Mouse (Mus musculus) midbrain, postnatal 0 days (tissue): ENCODE measurements at regions not wholly inside any gene's neighbourhood (a gene's known extent, or its start where the extent isn't known, plus 50 kb on each side); places are given as distances from the start of the nearest gene placed in this dataset.
A peak's percentile ranks its signal among the peaks of the same experiment; 100 is the strongest.

ENCODE experiments used
- ATAC-seq: fragments of 200-750 bp; cut with Nextera tagmentation; 2 replicates; pipeline ENCODE4 v1.8.0; 2017; ENCODE audit warnings: moderate number of reproducible peaks, mild to moderate bottlenecking, moderate TSS enrichment, moderate library complexity; ENCODE audit not compliant: low FRiP score
- DNase-seq: peaks from one replicate; pipeline ENCODE4 v3.0.0-alpha.2; 2015; ENCODE audit warnings: low spot score
- H3K27ac ChIP-seq: fragments of 300-500 bp; sonication (generic); 2 replicates; pipeline ENCODE4 v1.5.1; 2014; ENCODE audit warnings: low read depth, mild to moderate bottlenecking, low read length, mixed read lengths
- H3K27me3 ChIP-seq: fragments of 300-500 bp; sonication (generic); 2 replicates; pipeline ENCODE4 v1.6.1; 2014; ENCODE audit warnings: low read length, control low read depth, mixed read lengths; ENCODE audit not compliant: insufficient read depth
- H3K36me3 ChIP-seq: fragments of 300-500 bp; sonication (generic); 2 replicates; pipeline ENCODE4 v1.6.1; 2014; ENCODE audit warnings: low read length, control low read depth, mixed read lengths; ENCODE audit not compliant: insufficient read depth
- H3K4me1 ChIP-seq: fragments of 300-500 bp; sonication (generic); 2 replicates; pipeline ENCODE4 v1.6.1; 2014; ENCODE audit warnings: mild to moderate bottlenecking, control low read depth, antibody characterized with exemption, low read length, mixed read lengths; ENCODE audit not compliant: insufficient read depth
- H3K4me2 ChIP-seq: fragments of 300-500 bp; sonication (generic); 2 replicates; pipeline ENCODE4 v1.6.1; 2014; ENCODE audit warnings: low read depth, mild to moderate bottlenecking, low read length, mixed read lengths; ENCODE audit not compliant: poor library complexity, severe bottlenecking
- H3K4me3 ChIP-seq: fragments of 300-500 bp; sonication (generic); 2 replicates; pipeline ENCODE4 v1.5.1; 2014; ENCODE audit warnings: low read depth, mild to moderate bottlenecking, low read length, moderate library complexity
- H3K9ac ChIP-seq: fragments of 300-500 bp; sonication (generic); replicated peaks from 2 replicates; pipeline ENCODE4 v1.6.1; 2014; ENCODE audit warnings: mild to moderate bottlenecking, low read length, moderate library complexity, mixed read lengths; ENCODE audit not compliant: poor library complexity, severe bottlenecking
- H3K9me3 ChIP-seq: fragments of 300-500 bp; sonication (generic); 2 replicates; pipeline ENCODE4 v1.6.1; 2016; ENCODE audit warnings: low read length, control low read depth
- CTCF ChIP-seq: IDR thresholded peaks from 2 replicates; pipeline ENCODE4 v1.5.1; 2016; ENCODE audit warnings: antibody characterized with exemption, mild to moderate bottlenecking
- WGBS: fragments of 180-500 bp; shearing (Covaris S2); extraction: QIAGEN DNeasy Blood & Tissue Kit; methylation state at CpG from one replicate; pipeline ENCODE4 v1.1.7; 2014; 5-methylcytosine and 5-hydroxymethylcytosine counted together

- no peak for TF ChIP-seq CTCF
- H3K9me3 ChIP-seq = no peaks in the 10 kb centered on the region
- no peaks in the 10 kb centered on the region for H3K36me3 ChIP-seq
- WGBS = 33% methylated on average over 4 of the region's 4 CpGs
- H3K27ac ChIP-seq = no peak overlapping the region
- H3K4me3 ChIP-seq = no peak overlapping the region
- ATAC-seq = no peak
- H3K9ac ChIP-seq = no peak overlapping the region
- no peaks in the 10 kb centered on the region for H3K4me1 ChIP-seq
- H3K27me3 ChIP-seq = no peaks in the 10 kb centered on the region
- no peak overlapping the region for H3K4me2 ChIP-seq
- DNase-seq = no peak
These were observed 106.5 kb upstream of the Nmnat3 start for GRCm38 (mm10) chr9:98180766-98181165.

- H3K9me3 ChIP-seq = no peaks in the 10 kb centered on the region
- H3K36me3 ChIP-seq = no peaks in the 10 kb centered on the region
- no peaks in the 10 kb centered on the region for H3K27me3 ChIP-seq
- no peak for TF ChIP-seq CTCF
- H3K27ac ChIP-seq = no peak overlapping the region
- H3K4me1 ChIP-seq = no peaks in the 10 kb centered on the region
- no peak overlapping the region for H3K4me3 ChIP-seq
- WGBS = 74% methylated on average over 10 of the region's 10 CpGs
- peak; percentile 64 for DNase-seq
- H3K4me2 ChIP-seq = no peak overlapping the region
- ATAC-seq = no peak
- no peak overlapping the region for H3K9ac ChIP-seq
These were observed 100.4 kb upstream of the Nmnat3 start for GRCm38 (mm10) chr9:98186757-98187300.

DNA sequence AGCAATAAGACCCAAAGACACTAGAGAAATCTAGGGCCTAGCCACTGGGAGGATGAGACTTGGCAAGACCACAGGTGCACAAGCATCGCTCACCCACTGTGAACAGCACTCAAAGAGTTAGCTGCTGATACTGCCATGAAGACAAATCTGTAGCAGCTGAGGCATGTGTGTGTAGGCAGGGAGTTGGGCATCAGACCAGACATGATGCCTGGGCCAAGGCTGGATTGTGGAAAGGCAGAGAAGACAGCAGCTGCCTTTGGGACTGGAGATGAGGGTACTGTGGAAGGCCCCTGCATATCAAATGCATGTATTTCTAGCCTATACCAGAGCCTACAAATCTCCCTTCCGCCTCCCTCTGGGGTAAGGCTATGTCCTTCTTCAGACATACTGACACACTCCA, 92.9 kb upstream of the Nmnat3 start:
- Histone ChIP-seq H3K4me2 (no peak overlapping the region), H3K36me3 (no peaks in the 10 kb centered on the region), H3K9ac (no peak overlapping the region), H3K27ac (no peak overlapping the region), H3K4me1 (no peaks in the 10 kb centered on the region), H3K9me3 (no peaks in the 10 kb centered on the region), H3K4me3 (no peak overlapping the region), H3K27me3 (no peaks in the 10 kb centered on the region)
- ATAC-seq (no peak), DNase-seq (peak; percentile 36)
- WGBS = 99% methylated on average over 2 of the region's 2 CpGs
- no peak for TF ChIP-seq CTCF

DNA sequence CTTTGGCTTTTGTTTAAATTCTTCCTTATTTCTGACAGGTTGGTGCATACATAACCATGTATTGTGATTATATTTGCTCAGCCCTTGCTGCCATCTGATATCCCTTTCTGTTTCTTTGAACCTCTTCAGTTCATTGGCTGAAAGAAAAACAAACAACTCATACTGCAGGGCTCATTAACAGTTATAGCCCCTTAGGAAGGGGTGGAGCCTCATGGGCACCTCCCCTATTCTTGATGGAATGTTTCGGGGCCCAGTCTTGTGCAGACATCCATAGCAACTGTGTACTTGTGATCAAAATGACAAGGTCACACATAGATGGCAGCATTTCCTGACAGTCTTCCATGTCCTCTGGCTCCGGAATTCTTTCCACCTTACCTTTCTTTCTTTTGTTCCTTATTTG, 68.4 kb upstream of the Nmnat3 start:
- Histone ChIP-seq H3K9me3 (no peaks in the 10 kb centered on the region), H3K27me3 (no peaks in the 10 kb centered on the region), H3K4me3 (no peak overlapping the region), H3K4me2 (no peak overlapping the region), H3K4me1 (no peaks in the 10 kb centered on the region), H3K27ac (no peak overlapping the region), H3K36me3 (no peaks in the 10 kb centered on the region), H3K9ac (no peak overlapping the region)
- no peak for TF ChIP-seq CTCF
- WGBS = 67% methylated on average over 2 of the region's 2 CpGs
- DNase-seq = no peak
- no peak for ATAC-seq

DNA sequence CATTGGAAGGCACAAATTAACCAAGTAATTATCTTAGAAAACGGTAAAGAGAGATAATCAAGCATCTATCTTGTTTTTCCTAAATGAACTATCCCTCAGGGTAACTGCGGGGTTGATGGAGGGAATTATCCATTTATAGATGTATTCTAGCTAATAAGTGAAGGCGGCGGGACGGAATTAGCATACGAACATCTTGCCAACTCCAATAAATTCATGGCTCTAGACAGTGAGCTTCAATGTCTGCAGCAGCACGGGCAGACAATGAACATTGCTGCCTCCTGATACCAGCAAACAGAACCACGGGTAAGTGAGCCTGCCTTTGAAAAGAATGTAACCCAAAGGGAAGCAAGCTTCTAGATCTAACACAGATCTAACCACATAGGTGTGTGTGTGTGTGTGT, 66.9 kb upstream of the Nmnat3 start:
- TF ChIP-seq CTCF = no peak
- Histone ChIP-seq H3K9ac (no peak overlapping the region), H3K27me3 (no peaks in the 10 kb centered on the region), H3K27ac (no peak overlapping the region), H3K4me1 (no peaks in the 10 kb centered on the region), H3K4me2 (no peak overlapping the region), H3K36me3 (no peaks in the 10 kb centered on the region), H3K9me3 (no peaks in the 10 kb centered on the region), H3K4me3 (no peak overlapping the region)
- DNase-seq = peak; percentile 52
- 44% methylated on average over 8 of the region's 8 CpGs for WGBS
- no peak for ATAC-seq

GRCm38 (mm10) chr9:98221766-98222165, 65.5 kb upstream of the Nmnat3 start:
- TF ChIP-seq CTCF = no peak
- 44% methylated on average over 1 of the region's 1 CpGs for WGBS

More at GRCm38 (mm10) chr9:98221766-98222165, 65.5 kb upstream of the Nmnat3 start:
- H3K4me3 ChIP-seq = no peak overlapping the region
- H3K36me3 ChIP-seq = no peaks in the 10 kb centered on the region
- H3K9me3 ChIP-seq = no peaks in the 10 kb centered on the region
- peak; percentile 43 for DNase-seq
- H3K27me3 ChIP-seq = no peaks in the 10 kb centered on the region
- no peak for ATAC-seq
- no peaks in the 10 kb centered on the region for H3K4me1 ChIP-seq
- no peak overlapping the region for H3K27ac ChIP-seq
- no peak overlapping the region for H3K9ac ChIP-seq
- H3K4me2 ChIP-seq = no peak overlapping the region
